Mouse (Mus musculus) c-Kit-negative CD71-positive TER-119-positive erythroid progenitor cells, embryonic 14.5 days (primary cell): ENCODE results near the gene Itm2b.

Source experiments
- DNase-seq: peaks from one replicate; pipeline ENCODE4 v3.0.0-alpha.2; 2013; ENCODE audit warnings: low read depth, low spot score

The Itm2b gene

GRCm38 (mm10) chr14:73322142-73322541, 62.9 kb downstream of the Itm2b start:
- no peak for DNase-seq

GRCm38 (mm10) chr14:73316933-73317332, 68.2 kb downstream of the Itm2b start:
- no peak for DNase-seq

- DNase-seq, result no peak
These were observed 71.2 kb downstream of the Itm2b start for GRCm38 (mm10) chr14:73313864-73314263.

- DNase-seq, result no peak
These were observed 71.7 kb downstream of the Itm2b start for GRCm38 (mm10) chr14:73313396-73313795.

GRCm38 (mm10) chr14:73312909-73313308, 72.2 kb downstream of the Itm2b start:
- DNase-seq, result no peak
